Mouse (Mus musculus): Measurements from ENCODE around the gene Errfi1.

DNA sequence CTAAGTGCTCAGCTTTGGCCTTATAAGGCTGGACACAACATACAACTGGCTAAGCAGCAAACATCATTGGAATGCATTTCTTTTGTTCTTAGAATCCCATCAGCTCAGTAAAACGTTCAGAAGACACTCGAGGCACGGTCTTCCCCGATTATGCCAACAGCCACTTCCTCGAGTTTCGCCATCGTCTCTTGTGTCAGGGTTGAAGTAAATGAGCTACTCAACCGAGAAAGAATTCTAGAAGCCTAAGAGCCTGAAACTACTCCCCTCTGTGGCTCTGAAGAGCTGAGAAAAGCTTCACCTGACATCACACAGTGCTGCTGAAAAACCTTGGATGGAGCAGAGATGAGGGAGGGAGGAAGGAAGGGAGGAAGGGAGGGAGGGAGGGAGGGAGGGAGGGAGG is 32.3 kb upstream of the Errfi1 start:
- TF ChIP-seq CTCF (IDR thresholded peaks at IDR 0.05; ENCODE audit: borderline replicate concordance, control insufficient read depth, extremely low read depth, insufficient read depth, low read length, poor library complexity), result no peak
- TF ChIP-seq POLR2A (IDR thresholded peaks at IDR 0.05; ENCODE audit: control insufficient read depth, extremely low read depth, insufficient read depth, low read length, poor library complexity), result no peak
